Mouse (Mus musculus): Measurements from ENCODE around the gene Traf5. TPM values are rescaled to one million over a fixed set of nuclear protein-coding genes. Genes with fewer than 3 reads are reported as not detected.

Traf5 gene
- polyA plus RNA-seq, 1 experiment from 2014 or later: 11.2 TPM

- WGBS (ENCODE audit: insufficient replicate concordance): 36% methylated on average over 5 of the region's 5 CpGs
- no peak overlapping the region for H3K9ac ChIP-seq (ENCODE audit: low read depth, low read length)
- no peak overlapping the region for H3K4me3 ChIP-seq (ENCODE audit: low read depth, low read length)
- H3K36me3 ChIP-seq (ENCODE audit: control insufficient read depth, insufficient read depth, low read length): no peaks in the 10 kb centered on the region
- H3K27me3 ChIP-seq (ENCODE audit: control insufficient read depth, insufficient read depth, low read length): peaks cover 12% of the 10 kb centered on the region; the same call in 1 of the 2 replicates
- H3K4me2 ChIP-seq: no peak overlapping the region
- H3K27ac ChIP-seq (ENCODE audit: low read depth, low read length): no peak overlapping the region
- no peak for ATAC-seq (replicated peaks; ENCODE audit: insufficient number of reproducible peaks, low FRiP score, low TSS enrichment)
- peaks cover 8% of the 10 kb centered on the region; the same call in 1 of the 2 replicates for H3K4me1 ChIP-seq (ENCODE audit: control insufficient read depth, insufficient read depth, low read length)
- no peaks in the 10 kb centered on the region for H3K9me3 ChIP-seq (replicated peaks; ENCODE audit: control insufficient read depth, low read length)
These were observed 104.9 kb downstream of the Traf5 start for GRCm38 (mm10) chr1:191987481-191987769.

GRCm38 (mm10) chr1:191986674-191987480 is 105.5 kb downstream of the Traf5 start:
- WGBS (ENCODE audit: insufficient replicate concordance): 68% methylated on average over 8 of the region's 8 CpGs
- H3K9me3 ChIP-seq (replicated peaks; ENCODE audit: control insufficient read depth, low read length): no peaks in the 10 kb centered on the region
- peaks cover 12% of the 10 kb centered on the region; the same call in 1 of the 2 replicates for H3K27me3 ChIP-seq (ENCODE audit: control insufficient read depth, insufficient read depth, low read length)
- no peak overlapping the region for H3K9ac ChIP-seq (ENCODE audit: low read depth, low read length)
- no peak overlapping the region for H3K27ac ChIP-seq (ENCODE audit: low read depth, low read length)
- peaks cover 5% of the 10 kb centered on the region for H3K4me1 ChIP-seq (ENCODE audit: control insufficient read depth, insufficient read depth, low read length)
- H3K4me3 ChIP-seq (ENCODE audit: low read depth, low read length): no peak overlapping the region
- no peak for ATAC-seq (replicated peaks; ENCODE audit: insufficient number of reproducible peaks, low FRiP score, low TSS enrichment)
- H3K36me3 ChIP-seq (ENCODE audit: control insufficient read depth, insufficient read depth, low read length): no peaks in the 10 kb centered on the region
- H3K4me2 ChIP-seq: no peak overlapping the region

- peak overlapping the region; percentile 2; the same call in 1 of the 2 replicates for H3K4me2 ChIP-seq
- H3K4me1 ChIP-seq (ENCODE audit: control insufficient read depth, insufficient read depth, low read length): peaks cover 34% of the 10 kb centered on the region
- H3K9me3 ChIP-seq (replicated peaks; ENCODE audit: control insufficient read depth, low read length): no peaks in the 10 kb centered on the region
- peak; percentile 76 for ATAC-seq (replicated peaks; ENCODE audit: insufficient number of reproducible peaks, low FRiP score, low TSS enrichment)
- peak overlapping the region; percentile 78 for H3K27ac ChIP-seq (ENCODE audit: low read depth, low read length)
- WGBS (ENCODE audit: insufficient replicate concordance): 17% methylated on average over 6 of the region's 6 CpGs
- H3K4me3 ChIP-seq (ENCODE audit: low read depth, low read length): no peak overlapping the region
- H3K36me3 ChIP-seq (ENCODE audit: control insufficient read depth, insufficient read depth, low read length): no peaks in the 10 kb centered on the region
- peaks cover 12% of the 10 kb centered on the region; the same call in 1 of the 2 replicates for H3K27me3 ChIP-seq (ENCODE audit: control insufficient read depth, insufficient read depth, low read length)
- H3K9ac ChIP-seq (ENCODE audit: low read depth, low read length): peak overlapping the region; percentile 2; the same call in 1 of the 2 replicates
These were observed 110.8 kb downstream of the Traf5 start for GRCm38 (mm10) chr1:191981426-191982102.

GRCm38 (mm10) chr1:191977187-191977586 is 115.2 kb downstream of the Traf5 start, which contains the start of gene Rd3:
Gene Rd3, plus strand, starts transcription at chr1:191977370.
- Histone ChIP-seq H3K9me3 (replicated peaks; ENCODE audit: control insufficient read depth, low read length) (no peaks in the 10 kb centered on the region), H3K27me3 (ENCODE audit: control insufficient read depth, insufficient read depth, low read length) (0 out of 2 replicates have a peak, but pooled peaks cover 3% of the 10 kb centered on the region), H3K4me2 (no peak within 1 kb of the TSS; the same call in 1 of the 2 replicates), H3K4me1 (ENCODE audit: control insufficient read depth, insufficient read depth, low read length) (peaks cover 34% of the 10 kb centered on the region), H3K27ac (ENCODE audit: low read depth, low read length) (no peak within 1 kb of the TSS), H3K4me3 (ENCODE audit: low read depth, low read length) (no peak within 1 kb of the TSS), H3K9ac (ENCODE audit: low read depth, low read length) (no peak within 1 kb of the TSS), H3K36me3 (ENCODE audit: control insufficient read depth, insufficient read depth, low read length) (no peaks in the 10 kb centered on the region)
- no peak for ATAC-seq (replicated peaks; ENCODE audit: insufficient number of reproducible peaks, low FRiP score, low TSS enrichment)
- WGBS (ENCODE audit: insufficient replicate concordance): 54% methylated on average over 5 of the region's 5 CpGs

- Histone ChIP-seq H3K9me3 (replicated peaks; ENCODE audit: control insufficient read depth, low read length) (no peaks in the 10 kb centered on the region), H3K4me2 (no peak overlapping the region), H3K9ac (ENCODE audit: low read depth, low read length) (no peak overlapping the region), H3K4me3 (ENCODE audit: low read depth, low read length) (no peak overlapping the region), H3K27me3 (ENCODE audit: control insufficient read depth, insufficient read depth, low read length) (0 out of 2 replicates have a peak, but pooled peaks cover 3% of the 10 kb centered on the region), H3K4me1 (ENCODE audit: control insufficient read depth, insufficient read depth, low read length) (peaks cover 15% of the 10 kb centered on the region), H3K36me3 (ENCODE audit: control insufficient read depth, insufficient read depth, low read length) (no peaks in the 10 kb centered on the region), H3K27ac (ENCODE audit: low read depth, low read length) (no peak overlapping the region)
- WGBS (ENCODE audit: insufficient replicate concordance): 66% methylated on average over 13 of the region's 13 CpGs
- no peak for ATAC-seq (replicated peaks; ENCODE audit: insufficient number of reproducible peaks, low FRiP score, low TSS enrichment)
These were observed 117.6 kb downstream of the Traf5 start for GRCm38 (mm10) chr1:191974509-191975405.

- Histone ChIP-seq H3K4me1 (ENCODE audit: control insufficient read depth, insufficient read depth, low read length) (no peaks in the 10 kb centered on the region), H3K9me3 (replicated peaks; ENCODE audit: control insufficient read depth, low read length) (no peaks in the 10 kb centered on the region), H3K9ac (ENCODE audit: low read depth, low read length) (no peak overlapping the region), H3K36me3 (ENCODE audit: control insufficient read depth, insufficient read depth, low read length) (no peaks in the 10 kb centered on the region), H3K4me3 (ENCODE audit: low read depth, low read length) (no peak overlapping the region), H3K4me2 (no peak overlapping the region), H3K27me3 (ENCODE audit: control insufficient read depth, insufficient read depth, low read length) (no peaks in the 10 kb centered on the region), H3K27ac (ENCODE audit: low read depth, low read length) (no peak overlapping the region)
- no peak for ATAC-seq (replicated peaks; ENCODE audit: insufficient number of reproducible peaks, low FRiP score, low TSS enrichment)
- 64% methylated on average over 5 of the region's 5 CpGs for WGBS (ENCODE audit: insufficient replicate concordance)
These were observed 122.4 kb downstream of the Traf5 start for GRCm38 (mm10) chr1:191969939-191970338.

- Histone ChIP-seq H3K9me3 (replicated peaks; ENCODE audit: control insufficient read depth, low read length) (no peaks in the 10 kb centered on the region), H3K4me2 (no peak overlapping the region), H3K4me1 (ENCODE audit: control insufficient read depth, insufficient read depth, low read length) (no peaks in the 10 kb centered on the region), H3K36me3 (ENCODE audit: control insufficient read depth, insufficient read depth, low read length) (no peaks in the 10 kb centered on the region), H3K9ac (ENCODE audit: low read depth, low read length) (no peak overlapping the region), H3K27ac (ENCODE audit: low read depth, low read length) (no peak overlapping the region), H3K27me3 (ENCODE audit: control insufficient read depth, insufficient read depth, low read length) (no peaks in the 10 kb centered on the region), H3K4me3 (ENCODE audit: low read depth, low read length) (no peak overlapping the region)
- peak; percentile 23; the same call in 1 of the 2 replicates for ATAC-seq (replicated peaks; ENCODE audit: insufficient number of reproducible peaks, low FRiP score, low TSS enrichment)
- WGBS (ENCODE audit: insufficient replicate concordance): 19% methylated on average over 13 of the region's 13 CpGs
These were observed 127.4 kb downstream of the Traf5 start for GRCm38 (mm10) chr1:191964773-191965481.
